Mouse (Mus musculus) leukemia stem cell, adult 10-12 weeks (primary cell): ENCODE measurements around the gene Plpp1. TPM values are rescaled to one million over a fixed set of nuclear protein-coding genes. Genes with fewer than 3 reads are reported as not detected.

Experiments
- polyA plus RNA-seq: library from polyadenylated mRNA; stranded (reverse); fragments of >175 nt; gene quantifications from 2 replicates; pipeline ENCODE4 v1.2.3, GENCODE M21; 2012; ENCODE audit warnings: low replicate concordance

Plpp1 gene
- polyA plus RNA-seq = 36.3 and 39.7 TPM in 2 replicates

DNA sequence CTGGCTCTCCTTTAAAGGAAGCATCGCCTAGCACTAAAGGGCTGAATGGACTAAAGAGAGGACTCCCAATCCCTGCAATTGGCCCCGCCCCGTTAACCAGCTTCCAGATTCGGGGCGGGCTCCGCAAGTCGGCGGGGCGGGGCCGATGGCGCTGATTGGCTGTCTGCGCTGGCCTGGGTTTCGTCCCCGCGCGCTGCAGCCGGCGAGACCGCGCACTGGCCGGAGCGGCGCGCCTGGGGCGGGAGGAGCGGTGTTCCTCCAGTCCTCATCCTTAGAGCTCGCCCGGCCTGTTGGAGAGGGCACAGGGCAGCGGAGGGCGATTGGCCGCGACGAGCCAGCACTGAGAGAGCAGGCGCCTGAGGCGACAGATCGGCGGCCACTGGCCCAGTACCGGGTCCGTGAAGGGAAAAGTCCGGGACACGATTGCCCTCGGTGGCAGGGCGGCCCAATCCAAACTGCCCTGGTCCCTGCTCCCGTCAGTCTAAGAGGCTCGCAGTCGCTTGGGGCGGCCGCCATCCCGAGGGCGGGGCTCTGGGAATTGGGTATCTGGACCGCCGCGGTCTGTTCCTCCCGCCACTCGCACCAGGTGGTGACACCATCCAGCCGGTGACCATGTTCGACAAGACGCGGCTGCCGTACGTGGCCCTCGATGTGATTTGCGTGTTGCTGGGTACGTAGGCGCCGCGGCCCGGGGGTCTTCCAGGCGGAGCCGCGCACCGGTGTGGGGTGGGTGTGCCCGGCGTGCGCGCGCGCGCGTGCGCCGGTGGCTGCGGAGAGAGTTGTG is at the start of gene Plpp1:
Gene Plpp1 (plus strand): TSS at position 196 of the 784 bp plus-strand sequence.

Other genes starting within 250 kb of the Plpp1 start
- gene Il31ra, start 206.4 kb upstream of the Plpp1 start, polyA plus RNA-seq = not detected in 2 replicates
- gene Ddx4, start 148.3 kb upstream of the Plpp1 start, polyA plus RNA-seq = not detected in 2 replicates
- 2.5 and 4.1 TPM in 2 replicates for gene Slc38a9, start 140.0 kb upstream of the Plpp1 start, polyA plus RNA-seq
- 0.70 and 2.6 TPM in 2 replicates for gene Mtrex, start 126.6 kb downstream of the Plpp1 start, polyA plus RNA-seq
- gene Dhx29, start 126.7 kb downstream of the Plpp1 start, polyA plus RNA-seq = 5.4 and 5.8 TPM in 2 replicates
- gene Ccno, start 187.0 kb downstream of the Plpp1 start, polyA plus RNA-seq = 0.34 TPM in 1 of 2 replicates, not detected in the other
- not detected in 2 replicates for gene Mcidas, start 193.1 kb downstream of the Plpp1 start, polyA plus RNA-seq
- gene Cdc20b, start 234.3 kb downstream of the Plpp1 start, polyA plus RNA-seq = 0.11 TPM in 1 of 2 replicates, not detected in the other
- 0.23 TPM in 1 of 2 replicates, not detected in the other for gene Gpx8, start 245.6 kb downstream of the Plpp1 start, polyA plus RNA-seq